Mouse (Mus musculus) E14TG2a.4 (cell line): ENCODE measurements at regions not wholly inside any gene's neighbourhood (a gene's known extent, or its start where the extent isn't known, plus 50 kb on each side); places are given as distances from the start of the nearest gene placed in this dataset.
A peak's percentile ranks its signal among the peaks of the same experiment; 100 is the strongest.

Experiments
- H3K27me3 ChIP-seq: 2 replicates; pipeline ENCODE4 v1.6.1; 2014; ENCODE audit warnings: low read length, control low read depth; ENCODE audit not compliant: insufficient read depth
- H3K36me3 ChIP-seq: 2 replicates; pipeline ENCODE4 v1.6.1; 2014; ENCODE audit warnings: low read length, control low read depth; ENCODE audit not compliant: insufficient read depth
- H3K4me1 ChIP-seq: replicated peaks from 2 replicates; pipeline ENCODE4 v1.6.1; 2014; ENCODE audit warnings: low read depth, low read length, control low read depth
- H3K4me3 ChIP-seq: replicated peaks from 2 replicates; pipeline ENCODE4 v1.5.1; 2014; ENCODE audit warnings: mild to moderate bottlenecking, low read length
- H3K9me3 ChIP-seq: 2 replicates; pipeline ENCODE4 v1.6.1; 2014; ENCODE audit warnings: low read length, control low read depth
- CTCF ChIP-seq: conservative IDR thresholded peaks from 2 replicates; pipeline ENCODE4 v1.5.1; 2014; ENCODE audit warnings: low read length
- NANOG ChIP-seq: IDR thresholded peaks from 2 replicates; pipeline ENCODE4 v1.6.1; 2014; ENCODE audit warnings: borderline replicate concordance, low read length, mixed read lengths
- POU5F1 ChIP-seq: IDR thresholded peaks from 2 replicates; pipeline ENCODE4 v1.6.1; 2014; ENCODE audit warnings: low read length, borderline replicate concordance

DNA sequence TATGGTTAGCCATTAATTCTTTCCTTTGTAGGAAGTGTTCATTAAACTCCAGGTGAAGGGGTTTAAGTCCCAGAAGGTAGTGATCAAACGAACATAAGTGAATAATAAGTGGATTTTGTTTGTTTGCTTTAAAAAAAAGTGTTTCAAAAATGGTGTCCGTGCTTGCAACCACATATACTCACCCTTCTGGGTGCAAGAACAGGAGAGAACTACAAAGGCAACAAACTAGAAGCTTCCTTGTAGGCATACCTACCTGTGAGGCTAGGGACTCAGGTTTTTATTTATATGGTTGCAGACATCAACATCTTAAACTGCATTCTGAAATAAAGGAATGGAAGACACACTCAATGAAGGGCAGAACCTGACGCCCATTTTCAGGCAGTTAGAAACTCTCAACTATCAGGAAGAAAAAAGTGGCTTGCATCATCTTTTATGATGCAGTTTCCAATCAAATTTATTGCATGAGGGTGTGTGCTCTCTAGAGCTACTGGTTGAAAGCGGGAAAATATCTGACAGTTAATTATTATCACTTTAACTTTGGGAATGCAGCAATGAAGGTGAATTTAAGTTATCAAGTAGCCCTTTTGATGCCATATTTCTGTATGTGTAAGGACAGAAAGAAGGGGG is 117.1 kb downstream of the Csl start:
- H3K4me1 ChIP-seq: no peaks in the 10 kb centered on the region
- H3K4me3 ChIP-seq: no peak overlapping the region
- peaks cover 2% of the 10 kb centered on the region; the same call in 1 of the 2 replicates for H3K27me3 ChIP-seq
- no peak for TF ChIP-seq POU5F1
- TF ChIP-seq CTCF: no peak
- no peak for TF ChIP-seq NANOG
- no peaks in the 10 kb centered on the region for H3K36me3 ChIP-seq
- no peaks in the 10 kb centered on the region for H3K9me3 ChIP-seq

DNA sequence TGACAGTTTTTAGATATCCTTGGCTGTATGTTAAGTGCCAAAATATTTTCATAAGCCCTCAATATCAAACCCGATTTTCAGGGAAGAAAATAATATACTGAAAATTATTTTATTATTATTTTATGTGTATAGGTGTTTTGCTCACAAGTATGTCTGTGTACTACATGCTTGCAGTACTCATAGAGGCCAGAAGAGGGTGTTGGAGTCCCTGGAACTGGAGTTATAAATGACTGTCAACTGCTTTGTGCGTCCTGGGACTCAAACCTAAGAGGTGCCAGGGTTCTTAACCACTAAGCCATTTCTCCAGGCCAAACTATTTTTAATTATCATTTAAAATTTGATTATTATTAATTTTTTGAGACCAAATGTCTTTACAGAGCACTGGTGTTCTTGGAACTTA is 114.5 kb downstream of the Csl start:
- TF ChIP-seq NANOG (no peak), CTCF (peak; percentile 79)
- Histone ChIP-seq H3K4me1 (no peaks in the 10 kb centered on the region), H3K9me3 (no peaks in the 10 kb centered on the region), H3K36me3 (no peaks in the 10 kb centered on the region), H3K27me3 (no peaks in the 10 kb centered on the region), H3K4me3 (no peak overlapping the region)

DNA sequence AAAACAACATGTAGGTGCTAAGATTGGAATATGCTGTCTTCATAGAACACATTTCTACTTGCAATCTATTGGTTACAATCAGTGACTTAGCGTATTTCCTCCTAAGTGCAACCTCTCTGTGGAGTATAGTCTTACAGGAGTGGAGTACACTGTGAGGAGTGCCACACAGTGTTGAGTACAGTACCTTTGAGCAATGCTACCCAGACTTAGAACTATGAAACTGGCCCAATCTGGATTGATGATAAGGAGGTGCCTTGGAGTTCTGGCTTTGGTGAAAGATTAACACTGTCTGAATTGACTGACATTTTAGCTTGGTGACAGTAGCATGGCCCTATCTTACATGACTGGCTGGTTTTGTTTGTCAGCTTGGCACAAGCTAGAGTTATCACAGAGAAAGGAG is 107.4 kb downstream of the Csl start:
- TF ChIP-seq CTCF (no peak), NANOG (no peak), POU5F1 (no peak)
- Histone ChIP-seq H3K4me3 (no peak overlapping the region), H3K9me3 (no peaks in the 10 kb centered on the region), H3K4me1 (no peaks in the 10 kb centered on the region), H3K27me3 (no peaks in the 10 kb centered on the region), H3K36me3 (no peaks in the 10 kb centered on the region)

DNA sequence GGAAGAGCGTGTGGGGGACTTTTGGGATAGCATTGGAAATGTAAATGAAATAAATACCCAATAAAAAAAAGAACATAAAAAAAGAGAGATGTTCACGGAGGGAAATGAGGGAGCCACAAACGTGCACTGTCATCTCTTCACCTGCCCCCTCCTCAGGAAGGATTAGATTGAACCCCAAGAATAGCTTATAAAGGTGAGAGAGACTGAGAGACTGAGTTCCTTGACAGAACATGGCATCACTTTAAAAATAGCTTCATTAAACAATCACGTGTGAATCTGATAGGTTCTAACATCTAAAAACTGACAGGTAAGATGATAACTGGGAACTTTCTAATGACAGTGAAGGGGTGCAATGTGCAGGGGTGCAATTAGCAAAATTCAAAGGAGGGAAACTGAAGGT is 105.2 kb downstream of the Csl start:
- no peaks in the 10 kb centered on the region for H3K27me3 ChIP-seq
- H3K36me3 ChIP-seq: no peaks in the 10 kb centered on the region
- H3K9me3 ChIP-seq: no peaks in the 10 kb centered on the region
- no peak overlapping the region for H3K4me3 ChIP-seq
- TF ChIP-seq CTCF: no peak
- TF ChIP-seq NANOG: no peak
- TF ChIP-seq POU5F1: no peak
- no peaks in the 10 kb centered on the region for H3K4me1 ChIP-seq

DNA sequence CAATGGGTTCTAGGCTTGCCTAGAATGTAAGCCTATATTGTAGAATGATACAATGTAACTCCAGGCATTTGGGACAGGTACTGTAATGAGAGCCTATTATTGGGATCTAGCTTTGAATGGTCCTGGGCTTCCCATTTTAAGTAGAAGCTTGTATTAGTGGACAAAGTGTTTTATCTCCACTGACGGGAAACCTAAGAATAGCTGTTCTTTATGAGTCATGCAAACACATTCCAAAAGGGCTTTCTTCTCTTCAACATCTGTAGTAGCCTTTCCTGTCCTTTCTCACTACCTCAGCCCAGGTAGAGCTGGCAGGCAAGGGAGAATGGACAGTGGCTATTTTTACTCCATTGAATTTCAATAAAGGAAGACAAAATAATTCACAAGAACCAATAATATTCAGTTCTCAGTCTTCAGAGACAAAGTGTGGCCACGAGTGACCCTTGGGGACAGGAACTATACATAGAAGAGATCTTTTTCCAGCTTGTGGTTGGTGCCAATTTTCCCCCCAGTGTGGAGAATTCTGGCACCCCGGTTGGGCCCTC is 82.8 kb downstream of the Csl start:
- H3K36me3 ChIP-seq: no peaks in the 10 kb centered on the region

DNA sequence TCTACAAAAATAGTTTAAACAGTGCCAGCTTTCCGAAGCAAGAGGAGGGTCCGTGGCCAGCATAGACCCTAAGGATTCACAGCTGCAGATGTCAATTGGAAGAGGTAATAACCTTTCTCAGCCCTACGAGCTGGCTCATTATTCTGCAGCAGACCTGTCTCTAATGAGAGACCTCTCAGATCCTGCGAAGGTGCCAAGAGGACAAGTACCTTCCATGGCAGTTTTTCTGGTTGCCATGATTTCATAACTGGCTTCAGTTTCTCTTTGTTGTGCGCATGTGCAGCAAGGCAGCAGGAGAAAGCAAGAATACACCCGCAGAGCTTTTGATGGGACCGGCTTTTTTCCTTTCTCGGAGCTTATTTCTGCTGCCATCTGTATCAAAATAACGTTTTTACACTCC is 81.4 kb downstream of the Csl start:
- no peaks in the 10 kb centered on the region for H3K9me3 ChIP-seq
- no peaks in the 10 kb centered on the region for H3K36me3 ChIP-seq
- no peak for TF ChIP-seq POU5F1
- TF ChIP-seq CTCF: no peak
- TF ChIP-seq NANOG: no peak
- H3K27me3 ChIP-seq: no peaks in the 10 kb centered on the region
- H3K4me1 ChIP-seq: no peaks in the 10 kb centered on the region
- no peak overlapping the region for H3K4me3 ChIP-seq

More for the DNA sequence above, 82.8 kb downstream of the Csl start:
- Histone ChIP-seq H3K27me3 (no peaks in the 10 kb centered on the region), H3K9me3 (no peaks in the 10 kb centered on the region), H3K4me3 (no peak overlapping the region), H3K4me1 (no peaks in the 10 kb centered on the region)
- TF ChIP-seq POU5F1 (no peak), NANOG (no peak), CTCF (no peak)

DNA sequence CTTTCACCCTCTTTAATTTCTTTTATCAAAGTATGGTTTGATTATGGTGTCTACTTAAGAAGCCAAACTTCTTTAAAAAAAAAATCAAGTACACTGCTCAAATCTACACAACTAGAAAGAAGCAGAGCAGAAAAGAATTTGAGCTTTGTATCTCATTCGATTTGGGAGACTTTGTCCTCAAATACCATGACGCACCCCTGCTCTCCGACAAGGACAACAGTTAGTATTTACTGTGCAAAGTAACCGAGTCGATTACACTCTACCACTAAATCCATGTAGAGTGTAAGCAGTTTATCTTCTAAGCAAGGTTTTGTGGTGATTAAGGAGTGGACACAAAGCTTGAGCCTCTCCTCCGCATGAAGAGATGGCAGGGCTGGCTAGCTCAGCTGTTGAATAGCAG is 79.6 kb downstream of the Csl start:
- Histone ChIP-seq H3K36me3 (no peaks in the 10 kb centered on the region), H3K4me1 (no peaks in the 10 kb centered on the region), H3K9me3 (no peaks in the 10 kb centered on the region), H3K4me3 (no peak overlapping the region), H3K27me3 (no peaks in the 10 kb centered on the region)
- TF ChIP-seq POU5F1 (no peak), NANOG (no peak), CTCF (no peak)

DNA sequence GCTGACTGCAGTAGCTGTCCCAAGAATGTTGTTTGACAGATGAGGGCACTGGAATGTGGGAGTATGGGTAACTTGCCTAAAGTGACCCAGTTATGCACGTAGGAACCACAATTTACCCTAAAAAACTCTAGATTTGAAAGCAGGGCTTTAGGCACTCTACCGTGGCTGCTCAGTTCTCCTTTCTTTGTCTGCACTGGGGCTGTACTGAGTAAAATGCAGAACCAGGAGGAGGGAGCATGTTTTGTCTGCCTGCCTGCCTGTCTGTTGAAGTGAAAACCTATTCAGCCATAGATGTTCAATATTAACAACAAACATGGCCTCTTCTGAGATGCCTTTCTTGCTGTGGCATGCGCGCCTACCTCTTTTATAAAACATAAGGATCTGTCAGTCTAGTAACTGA is 77.5 kb downstream of the Csl start:
- H3K27me3 ChIP-seq: no peaks in the 10 kb centered on the region
- H3K4me1 ChIP-seq: no peaks in the 10 kb centered on the region
- no peak overlapping the region for H3K4me3 ChIP-seq
- TF ChIP-seq POU5F1 (no peak), NANOG (no peak), CTCF (no peak)
- H3K36me3 ChIP-seq: no peaks in the 10 kb centered on the region
- no peaks in the 10 kb centered on the region for H3K9me3 ChIP-seq

DNA sequence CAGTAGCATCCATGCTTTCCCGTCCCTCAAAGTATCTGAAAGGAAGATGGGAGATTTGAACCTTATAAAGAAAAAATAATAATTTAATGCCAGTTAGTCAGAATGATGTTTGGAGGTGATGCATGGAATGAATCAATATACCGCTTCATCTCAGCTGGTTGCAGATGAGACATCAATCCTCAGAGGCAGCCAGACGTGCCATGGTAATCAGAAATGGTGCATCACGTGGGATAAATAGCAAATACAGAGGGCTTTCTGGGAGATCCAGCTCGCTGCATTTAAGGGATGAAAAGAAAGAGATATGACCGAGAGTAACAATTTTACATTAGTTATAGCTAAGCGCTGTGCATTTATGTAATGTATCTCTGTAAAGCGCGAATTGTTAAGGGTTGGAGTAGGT is 77.1 kb downstream of the Csl start:
- Histone ChIP-seq H3K36me3 (no peaks in the 10 kb centered on the region), H3K4me3 (no peak overlapping the region), H3K27me3 (no peaks in the 10 kb centered on the region), H3K4me1 (no peaks in the 10 kb centered on the region), H3K9me3 (no peaks in the 10 kb centered on the region)
- TF ChIP-seq NANOG (no peak), POU5F1 (no peak), CTCF (no peak)
